ENCODE assay signal across 10 mouse cellular contexts in genomic region chr11:44761128-44761996, GRCm38 (mm10).
A peak's percentile ranks its signal among the peaks of the same experiment; 100 is the strongest.
DNase-seq lines count a peak whose midpoint lies in the region; ATAC-seq lines count a peak whose summit lies in the region.
"Had no signal": no experiment of that assay in that cellular context is flagged by ENCODE, and none has a peak within 500 bp of the region (broad histone marks: within the 10 kb centered on the region; RNA-seq: fewer than 3 reads in every experiment).

No protein-coding gene starts in this region.

- no peaks in the 10 kb centered on the region for H3K9me3 ChIP-seq in limb, embryonic 15.5 days

- ATAC-seq in limb, embryonic 15.5 days (ENCODE audit: insufficient number of reproducible peaks, low FRiP score, low TSS enrichment, low read depth), result no peak

- no peaks in the 10 kb centered on the region for H3K36me3 ChIP-seq in limb, embryonic 15.5 days

- peak; percentile 31 for DNase-seq in embryo, embryonic 9.5 days (ENCODE audit: extremely low spot score)
- no peak for DNase-seq in embryo, embryonic 11 days
- peak; percentile 59 to 63 for DNase-seq in spleen, postnatal 36 days (ENCODE audit: low spot score in 2 of 2)
- DNase-seq in spleen, postnatal 14 days (ENCODE audit: low spot score in 2 of 2), result no peak
- no peak for DNase-seq in right cerebral cortex, postnatal 14 days
- DNase-seq in left cerebral cortex, postnatal 4 days, result no peak
- no peak for DNase-seq in left cerebral cortex, postnatal 14 days (ENCODE audit: low spot score in 2 of 2)
- DNase-seq: thymus, postnatal 36 days had no signal

- H3K4me2 ChIP-seq in limb, embryonic 15.5 days, result 0 out of 2 replicates have a peak overlapping the region, but pooled peaks have one; percentile 20

- intact Hi-C loops in left cerebral cortex, postnatal 4 days (cut with DNase I), result no loop called here
- intact Hi-C loops in left cerebral cortex, postnatal 14 days (cut with DNase I), result no loop called here

- H3K27ac ChIP-seq in limb, embryonic 15.5 days, result no peak overlapping the region
- H3K27ac ChIP-seq: heart, adult 2 months had no signal

- H3K4me1 ChIP-seq in limb, embryonic 15.5 days, result peaks cover 9% of the 10 kb centered on the region

- 22% methylated on average over 20 of the region's 20 CpGs for WGBS in limb, embryonic 15.5 days

- no peak overlapping the region for H3K4me3 ChIP-seq in limb, embryonic 15.5 days
- H3K4me3 ChIP-seq: heart, adult 2 months had no signal

- H3K27me3 ChIP-seq in limb, embryonic 15.5 days, result no peaks in the 10 kb centered on the region

- no peak overlapping the region for H3K9ac ChIP-seq in limb, embryonic 15.5 days

Comparison
In these comparisons a context has a peak if more than half of its experiments do, and no peak if none do; other contexts are left out.
1. DNase-seq: peak in embryo, embryonic 9.5 days (single experiment) and spleen, postnatal 36 days (2 of 2); none in embryo, embryonic 11 days (single experiment), spleen, postnatal 14 days (0 of 2), right cerebral cortex, postnatal 14 days (single experiment), left cerebral cortex, postnatal 4 days (single experiment) and left cerebral cortex, postnatal 14 days (0 of 2).